Mouse (Mus musculus) mouse trophoblast stem cell (cell line): ENCODE measurements around the gene Aqp3.
"Not testable (repeated sequence)": the region's sequence is repeated elsewhere in the genome, so short reads cannot be mapped to it uniquely, and the experiment has no call there.

ENCODE experiments used
- in situ Hi-C, 2 experiments: fragments of 300-500 bp; cut with MseI, MboI; formaldehyde crosslinking; loops; 2 replicates in 1 of 2; 3 replicates in 1 of 2; pipeline ENCODE4 v1.15.1; 2025

Gene Aqp3

GRCm38 (mm10) chr4:41107440-41107839 is 9.5 kb upstream of the Aqp3 start:
- in situ Hi-C loops: no loop called here

- in situ Hi-C loops: no loop called here
Measured at GRCm38 (mm10) chr4:41102901-41103300, 4.9 kb upstream of the Aqp3 start.

GRCm38 (mm10) chr4:41100986-41101385 is 3.0 kb upstream of the Aqp3 start:
- in situ Hi-C loops: no loop called here

DNA sequence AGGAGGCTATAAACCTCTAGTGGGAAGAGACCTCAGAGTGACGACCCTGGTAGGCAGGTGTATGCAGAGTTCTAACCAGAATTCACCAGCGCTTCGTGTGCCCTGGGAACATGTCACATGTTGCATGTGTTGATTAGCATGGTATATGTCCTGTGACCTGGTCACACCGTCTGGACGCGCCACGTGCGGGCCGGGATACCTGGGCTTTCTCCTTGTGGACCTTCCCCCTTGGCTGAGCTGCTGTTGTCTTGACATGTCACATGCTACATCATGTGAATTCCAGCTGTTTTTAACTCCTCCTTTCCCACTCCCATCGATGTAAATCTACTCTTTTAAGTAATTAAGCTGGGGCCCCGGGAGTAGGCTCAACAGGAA is 581 bp upstream of the Aqp3 start:
- in situ Hi-C loops: no loop called here

GRCm38 (mm10) chr4:41097381-41097780 is 602 bp downstream of the Aqp3 start:
- in situ Hi-C loops: no loop called here

DNA sequence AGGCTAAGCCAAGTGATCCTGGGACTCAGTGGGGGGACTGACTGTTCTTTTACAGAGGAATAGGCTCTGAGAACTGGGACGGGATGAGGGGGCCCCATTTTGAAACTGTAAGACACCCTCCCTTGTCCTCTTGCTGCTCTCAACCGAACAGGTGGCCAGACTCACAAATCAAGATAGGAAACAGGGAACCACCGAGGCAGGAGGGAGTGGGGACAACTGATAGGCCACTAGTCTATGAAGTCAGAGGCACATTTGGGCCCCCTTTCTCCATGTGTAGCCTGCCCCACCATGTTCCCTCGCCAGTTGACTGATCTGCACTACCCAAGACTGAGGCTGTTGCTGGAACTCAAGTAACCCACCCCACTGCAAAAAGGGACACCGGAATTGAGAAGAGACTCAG is 1.2 kb downstream of the Aqp3 start:
- in situ Hi-C loops: no loop called here

DNA sequence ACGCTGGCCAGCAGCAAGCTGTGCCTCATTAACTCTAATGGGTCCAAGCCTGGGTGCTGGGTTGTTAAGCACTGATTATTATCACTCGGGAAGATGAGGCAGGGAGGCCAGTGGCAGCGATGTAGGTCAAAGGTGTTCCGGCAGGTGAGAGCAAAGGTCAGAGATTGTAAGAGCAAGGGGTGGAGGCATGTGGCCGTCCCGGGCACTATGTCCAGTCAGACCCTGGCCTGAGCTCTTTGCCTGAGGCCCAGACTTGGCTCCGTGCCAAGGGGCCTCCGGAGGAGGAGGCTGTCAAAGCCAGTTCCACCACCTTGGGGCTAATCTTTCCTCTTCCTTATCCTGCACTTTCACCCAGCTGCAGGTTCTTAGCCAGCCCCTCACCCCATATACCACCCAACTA is 1.8 kb downstream of the Aqp3 start:
- in situ Hi-C loops: no loop called here

DNA sequence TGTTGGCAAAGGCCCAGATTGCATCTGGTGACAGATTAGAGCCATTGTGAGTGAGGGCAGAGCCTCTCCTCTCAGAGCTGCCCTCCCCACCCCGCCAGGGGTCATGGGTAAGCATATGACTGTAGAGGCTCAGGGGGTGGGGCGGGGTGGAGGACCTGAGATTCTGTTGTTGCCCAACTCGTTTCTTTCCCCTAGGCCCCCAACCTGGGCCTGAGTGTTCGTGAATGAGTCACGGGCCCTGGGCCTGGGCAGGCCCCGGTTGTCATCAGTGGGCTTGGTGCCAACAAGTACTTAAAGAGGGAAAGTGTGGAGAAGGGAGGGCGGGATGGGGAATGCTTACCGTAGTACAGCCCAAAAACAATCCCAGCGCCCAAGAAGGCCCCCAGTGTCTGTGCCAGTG is 3.6 kb downstream of the Aqp3 start:
- in situ Hi-C loops: no loop called here

GRCm38 (mm10) chr4:41092958-41093357 is 5.0 kb downstream of the Aqp3 start:
- in situ Hi-C loops: no loop called here

GRCm38 (mm10) chr4:41091391-41091790 is 6.6 kb downstream of the Aqp3 start:
- in situ Hi-C loops: no loop called here

- in situ Hi-C loops: no loop called here
Measured at GRCm38 (mm10) chr4:41089705-41090104, 8.3 kb downstream of the Aqp3 start.

DNA sequence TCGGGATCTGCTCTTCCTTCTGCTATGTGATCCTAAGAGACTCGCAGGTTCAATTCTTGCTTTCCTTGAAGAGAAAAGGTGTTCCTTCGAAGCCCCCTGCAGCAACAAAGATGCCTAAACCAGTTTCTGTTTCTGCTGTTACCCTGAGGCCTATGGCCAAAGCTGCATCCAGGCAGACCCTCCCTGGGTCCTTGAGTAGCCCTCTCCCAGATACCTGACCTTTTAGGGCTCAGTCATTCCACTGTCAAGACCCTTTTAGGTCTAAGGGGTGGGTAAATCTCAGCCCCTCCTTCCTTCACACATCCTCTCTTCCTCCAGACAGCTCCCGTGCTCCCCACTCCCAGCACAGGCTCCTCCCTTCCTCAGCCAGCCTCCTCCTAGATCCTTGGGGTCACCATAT is 8.8 kb downstream of the Aqp3 start:
- in situ Hi-C loops: no loop called here

- in situ Hi-C loops: no loop called here
Measured at GRCm38 (mm10) chr4:41087459-41088298, 10.3 kb downstream of the Aqp3 start.

DNA sequence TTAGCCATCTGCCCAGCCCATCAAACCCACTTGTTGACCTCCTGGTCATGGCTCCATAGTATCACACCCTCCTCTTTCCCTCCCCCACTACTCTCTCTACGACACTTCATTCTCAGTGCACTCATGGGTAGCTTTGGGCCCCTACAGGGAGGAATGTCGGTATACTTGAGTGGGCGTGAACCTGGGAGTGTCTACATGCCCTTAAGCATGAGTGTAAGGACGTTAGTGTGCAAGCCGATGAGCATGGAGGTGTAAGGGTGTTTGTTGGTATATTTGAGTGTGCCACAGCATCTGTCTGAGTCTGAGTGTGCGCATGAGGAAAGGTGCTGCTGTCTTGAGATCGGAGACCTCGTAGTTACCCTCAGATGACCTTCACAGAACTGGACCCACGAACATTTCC is 11.0 kb downstream of the Aqp3 start:
- in situ Hi-C loops: no loop called here

DNA sequence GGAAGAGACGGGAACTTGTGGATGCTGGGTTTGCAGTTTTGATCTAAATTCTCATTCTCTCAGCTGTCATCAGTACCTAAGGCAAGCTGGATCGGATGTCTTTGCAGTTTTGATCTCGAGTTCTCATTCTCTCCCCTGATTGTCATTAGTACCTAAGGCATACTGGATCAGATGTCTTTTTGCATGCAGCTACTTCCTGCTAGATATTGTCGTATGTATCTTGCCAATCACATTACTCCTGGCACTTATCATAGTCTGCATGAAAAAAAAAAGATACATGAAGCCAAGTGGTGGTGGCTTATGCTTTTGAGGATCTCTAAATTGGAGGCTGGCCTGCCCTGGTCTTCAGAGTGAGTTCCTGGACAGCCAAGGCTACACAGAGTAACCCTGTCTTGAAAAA is 13.2 kb downstream of the Aqp3 start:
- in situ Hi-C loops: no loop called here

- in situ Hi-C loops: not testable (repeated sequence)
Measured at GRCm38 (mm10) chr4:41082803-41083202, 15.2 kb downstream of the Aqp3 start.

GRCm38 (mm10) chr4:41081733-41082132 is 16.2 kb downstream of the Aqp3 start:
- in situ Hi-C loops: no loop called here

GRCm38 (mm10) chr4:41078726-41079125 is 19.3 kb downstream of the Aqp3 start:
- in situ Hi-C loops: no loop called here

DNA sequence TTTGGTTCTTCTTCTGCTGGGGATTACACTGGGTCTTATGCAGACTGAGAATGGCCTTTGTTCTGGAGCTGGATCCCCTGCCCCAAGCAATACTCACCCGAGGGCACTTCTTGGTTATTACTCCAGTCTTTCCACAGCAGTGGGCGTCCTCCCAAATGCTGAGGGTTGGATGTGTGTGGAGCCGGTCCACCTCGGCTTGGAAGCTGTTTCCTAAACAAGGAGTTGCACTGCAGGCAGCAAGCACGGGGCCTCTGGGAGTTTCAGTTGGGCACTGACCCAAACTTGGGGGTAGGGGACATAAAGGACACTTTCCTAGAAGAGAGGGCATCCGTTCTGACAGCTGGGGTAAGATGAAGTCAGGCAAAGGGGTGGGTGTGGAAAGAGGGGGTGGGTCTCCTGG is 23.5 kb downstream of the Aqp3 start:
- in situ Hi-C loops: no loop called here

DNA sequence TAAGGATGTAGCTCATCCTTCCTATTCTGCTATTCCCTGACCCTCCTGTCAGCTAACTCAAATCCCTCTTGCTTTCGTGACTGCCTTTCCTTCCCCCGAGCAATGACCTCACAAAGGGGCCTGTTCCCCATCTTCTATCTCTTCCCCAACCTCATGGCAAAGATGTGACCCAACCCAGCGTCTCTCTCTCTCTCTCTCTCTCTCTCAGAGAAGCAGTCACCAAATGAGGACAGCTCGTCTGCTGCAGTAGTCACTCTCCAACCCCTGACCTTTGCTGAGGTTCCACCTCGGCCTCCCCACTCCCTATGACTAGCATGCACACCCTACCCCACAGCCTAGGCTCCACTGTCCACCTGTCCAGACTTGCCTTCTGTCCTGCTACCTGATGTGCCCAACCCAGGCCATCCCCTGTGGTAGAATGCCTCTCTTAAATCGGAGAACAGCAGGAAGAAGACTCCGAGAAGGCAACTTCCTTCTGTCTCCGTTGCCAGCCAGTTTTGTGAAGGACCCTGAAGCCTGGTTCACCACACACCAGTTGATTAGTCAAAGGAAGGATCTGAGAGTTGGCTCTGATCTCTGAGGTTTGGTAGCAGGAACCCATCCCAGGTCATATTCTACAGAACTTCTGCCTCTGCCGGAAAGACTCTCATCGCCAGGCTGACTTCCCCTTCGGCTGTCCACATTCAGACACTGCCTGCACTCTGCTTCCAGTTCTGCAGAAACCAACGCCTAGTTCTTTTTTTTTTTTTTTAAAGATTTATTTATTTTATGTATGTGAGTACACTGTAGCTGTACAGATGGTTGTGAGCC is 24.8 kb downstream of the Aqp3 start:
- in situ Hi-C loops: no loop called here

DNA sequence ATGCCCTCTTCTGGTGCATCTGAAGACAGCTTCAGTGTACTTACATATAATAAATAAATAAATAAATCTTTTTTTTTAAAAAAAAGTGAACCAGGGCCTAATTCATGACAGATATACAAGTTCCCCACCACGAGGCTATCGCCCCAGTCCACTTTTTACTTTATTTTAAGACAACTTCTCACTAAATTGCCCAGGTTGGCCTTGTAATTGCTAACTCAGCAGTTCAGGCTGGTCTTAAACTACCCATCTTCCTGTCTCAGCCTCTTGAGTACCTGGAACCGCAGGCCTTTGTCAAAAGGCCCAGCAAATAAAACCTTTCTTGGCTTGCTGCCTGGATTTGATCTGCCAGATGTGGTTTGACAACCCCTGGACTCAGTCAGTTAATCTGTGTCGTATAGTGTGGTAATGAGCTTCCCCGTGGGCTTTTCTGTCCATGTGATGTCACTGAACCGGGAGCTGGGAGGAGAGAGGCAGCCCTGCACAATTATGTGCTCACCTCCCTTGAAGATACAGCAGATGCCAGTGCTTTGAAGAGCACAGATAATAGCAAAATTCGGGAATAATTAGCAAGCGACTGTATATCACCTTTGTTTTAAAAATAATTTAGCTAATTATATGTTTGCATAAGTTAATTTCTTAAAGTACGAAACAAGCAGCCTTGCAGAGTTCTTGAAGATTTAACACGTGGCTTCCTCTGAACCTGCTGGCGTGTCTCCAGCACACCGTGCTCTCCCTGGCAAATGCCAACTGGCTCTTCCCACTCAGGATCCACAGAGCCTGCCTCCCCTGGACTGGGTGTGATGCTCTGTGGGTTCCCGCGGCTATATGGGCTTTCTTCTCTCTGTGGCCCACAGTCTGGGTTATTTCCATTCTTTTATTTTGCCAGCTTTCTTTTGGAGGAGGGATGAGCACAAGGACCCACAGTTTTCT is 26.2 kb downstream of the Aqp3 start:
- in situ Hi-C loops: no loop called here

DNA sequence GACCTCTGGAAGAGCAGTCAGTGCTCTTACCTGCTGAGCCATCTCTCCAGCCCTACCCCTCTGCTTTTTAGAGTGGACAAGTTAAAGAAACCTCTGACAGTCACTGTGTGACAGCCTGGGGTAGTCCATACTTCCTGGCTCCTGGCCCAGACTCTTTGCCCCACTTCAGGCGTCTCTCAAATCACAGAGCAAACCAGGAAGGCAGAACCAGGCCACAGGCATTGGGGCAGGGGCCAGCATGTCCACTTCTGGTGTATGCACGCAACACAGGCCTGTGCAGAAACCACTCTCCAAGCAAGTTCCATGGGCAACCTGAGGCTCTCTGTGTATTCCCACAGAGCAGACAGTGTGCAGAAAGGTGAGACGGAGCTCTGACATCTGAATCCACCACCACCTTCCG is 32.8 kb downstream of the Aqp3 start:
- in situ Hi-C loops: no loop called here
